Mouse (Mus musculus) liver, postnatal 0 days (tissue): ENCODE results near the gene Chrna1. TPM values are rescaled to one million over a fixed set of nuclear protein-coding genes. Genes with fewer than 3 reads are reported as not detected.

Experiments used
- ATAC-seq: fragments of 200-750 bp; cut with Nextera tagmentation; 2 replicates; pipeline ENCODE4 v1.8.0; 2017; ENCODE audit warnings: mild to moderate bottlenecking, moderate library complexity
- DNase-seq: peaks from one replicate; pipeline ENCODE4 v3.0.0-alpha.2; 2016
- H3K27ac ChIP-seq: fragments of 300-500 bp; sonication (generic); 2 replicates; pipeline ENCODE4 v1.5.1; 2014; ENCODE audit warnings: antibody characterized with exemption, moderate library complexity, mild to moderate bottlenecking, low read depth
- H3K27me3 ChIP-seq: fragments of 300-500 bp; sonication (generic); 2 replicates; pipeline ENCODE4 v1.6.1; 2014; ENCODE audit warnings: low read length, control low read depth, mixed read lengths; ENCODE audit not compliant: insufficient read depth
- H3K36me3 ChIP-seq: fragments of 300-500 bp; sonication (generic); replicated peaks from 2 replicates; pipeline ENCODE4 v1.6.1; 2014; ENCODE audit warnings: mild to moderate bottlenecking, control low read depth, low read length, moderate library complexity, mixed read lengths; ENCODE audit not compliant: insufficient read depth
- H3K4me1 ChIP-seq: fragments of 300-500 bp; sonication (generic); 2 replicates; pipeline ENCODE4 v1.6.1; 2014; ENCODE audit warnings: antibody characterized with exemption, mild to moderate bottlenecking, control low read depth; ENCODE audit not compliant: insufficient read depth
- H3K4me2 ChIP-seq: fragments of 300-500 bp; sonication (generic); 2 replicates; pipeline ENCODE4 v1.6.1; 2014; ENCODE audit warnings: low read depth, mild to moderate bottlenecking, low read length, moderate library complexity, mixed read lengths
- H3K4me3 ChIP-seq: fragments of 300-500 bp; sonication (generic); 2 replicates; pipeline ENCODE4 v1.5.1; 2014; ENCODE audit warnings: low read depth, low read length
- H3K9ac ChIP-seq: fragments of 300-500 bp; sonication (generic); replicated peaks from 2 replicates; pipeline ENCODE4 v1.6.1; 2014; ENCODE audit warnings: mild to moderate bottlenecking, moderate library complexity
- H3K9me3 ChIP-seq: fragments of 300-500 bp; sonication (generic); 2 replicates; pipeline ENCODE4 v1.6.1; 2016; ENCODE audit warnings: mild to moderate bottlenecking, control low read depth, low read length, mixed read lengths
- CTCF ChIP-seq: sonication (generic); IDR thresholded peaks from 2 replicates; pipeline ENCODE4 v1.5.1; 2016; ENCODE audit warnings: antibody characterized with exemption, low read depth
- EP300 ChIP-seq: IDR thresholded peaks from 2 replicates; pipeline ENCODE4 v1.6.1; 2016; ENCODE audit warnings: antibody characterized with exemption, low read depth, mild to moderate bottlenecking
- WGBS: fragments of 180-500 bp; shearing (Covaris S2); extraction: QIAGEN DNeasy Blood & Tissue Kit; methylation state at CpG from one replicate; pipeline ENCODE4 v1.1.7; 2014; ENCODE audit not compliant: insufficient replicate concordance; 5-methylcytosine and 5-hydroxymethylcytosine counted together
- polyA plus RNA-seq: library from polyadenylated mRNA; unstranded; fragments of >200 nt; fragmentation: Nextera tagmentation; extraction: Ambion mirVana; gene quantifications from 2 replicates; pipeline ENCODE4 v1.2.1, GENCODE M21; 2015

Chrna1 gene
- polyA plus RNA-seq, 1 experiment from 2014 or later: 0.06 TPM

- H3K4me3 ChIP-seq: no peak overlapping the region
- peaks cover 7% of the 10 kb centered on the region for H3K4me1 ChIP-seq
- no peaks in the 10 kb centered on the region for H3K36me3 ChIP-seq
- no peak overlapping the region for H3K4me2 ChIP-seq
- TF ChIP-seq EP300 (no peak), CTCF (peak; percentile 72)
- DNase-seq (peak; percentile 61), ATAC-seq (no peak)
- no peaks in the 10 kb centered on the region for H3K9me3 ChIP-seq
- H3K27me3 ChIP-seq: no peaks in the 10 kb centered on the region
- 20% methylated on average over 7 of the region's 7 CpGs for WGBS
- H3K9ac ChIP-seq: no peak overlapping the region
- H3K27ac ChIP-seq: no peak overlapping the region
Measured at GRCm38 (mm10) chr2:73566162-73566561, 14.0 kb downstream of the Chrna1 start.

DNA sequence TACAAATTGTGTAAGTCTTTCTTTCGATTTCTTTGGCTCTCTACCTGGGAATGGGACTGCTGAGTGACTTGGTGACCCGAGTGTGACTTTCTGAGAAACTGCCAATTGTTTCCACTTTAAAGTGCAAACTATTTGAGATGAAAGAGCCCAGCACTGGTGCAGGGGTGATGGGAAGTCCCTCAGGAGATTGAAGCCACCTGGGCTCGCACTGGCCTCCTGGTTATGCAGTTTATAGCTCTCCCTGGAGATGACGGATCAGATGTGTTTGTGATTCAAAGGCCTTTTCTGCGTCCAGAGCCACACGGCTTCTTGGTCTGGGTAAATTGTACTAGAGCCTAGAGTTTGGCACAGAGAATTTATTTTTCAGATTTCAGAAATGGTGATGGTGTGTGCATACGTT, 16.4 kb downstream of the Chrna1 start:
- no peak overlapping the region for H3K4me2 ChIP-seq
- no peak overlapping the region for H3K27ac ChIP-seq
- TF ChIP-seq EP300: no peak
- no peak for TF ChIP-seq CTCF
- no peak for DNase-seq
- peaks cover 7% of the 10 kb centered on the region for H3K4me1 ChIP-seq
- H3K27me3 ChIP-seq: no peaks in the 10 kb centered on the region
- no peaks in the 10 kb centered on the region for H3K9me3 ChIP-seq
- no peak overlapping the region for H3K4me3 ChIP-seq
- H3K36me3 ChIP-seq: no peaks in the 10 kb centered on the region
- ATAC-seq: no peak
- no peak overlapping the region for H3K9ac ChIP-seq
- WGBS: 68% methylated on average over 7 of the region's 7 CpGs

- 88% methylated on average over 9 of the region's 9 CpGs for WGBS
- Histone ChIP-seq H3K4me3 (no peak overlapping the region), H3K4me1 (peaks cover 7% of the 10 kb centered on the region), H3K9ac (no peak overlapping the region), H3K36me3 (no peaks in the 10 kb centered on the region), H3K9me3 (no peaks in the 10 kb centered on the region), H3K27me3 (no peaks in the 10 kb centered on the region), H3K27ac (no peak overlapping the region), H3K4me2 (no peak overlapping the region)
- DNase-seq (no peak), ATAC-seq (no peak)
- TF ChIP-seq EP300: no peak
- TF ChIP-seq CTCF: no peak
Measured at GRCm38 (mm10) chr2:73562656-73563055, 17.5 kb downstream of the Chrna1 start.

- DNase-seq: peak; percentile 62
- 8% methylated on average over 8 of the region's 8 CpGs for WGBS
- no peaks in the 10 kb centered on the region for H3K36me3 ChIP-seq
- no peaks in the 10 kb centered on the region for H3K9me3 ChIP-seq
- H3K27me3 ChIP-seq: no peaks in the 10 kb centered on the region
- TF ChIP-seq EP300 (no peak), CTCF (peak; percentile 74)
- H3K4me1 ChIP-seq: peaks cover 7% of the 10 kb centered on the region
- peak overlapping the region; percentile 61 for H3K4me2 ChIP-seq
- H3K4me3 ChIP-seq: peak overlapping the region; percentile 27; the same call in 1 of the 2 replicates
- no peak overlapping the region for H3K27ac ChIP-seq
- ATAC-seq: peak; percentile 53
- H3K9ac ChIP-seq: no peak overlapping the region
Measured at GRCm38 (mm10) chr2:73561665-73562063, 18.5 kb downstream of the Chrna1 start.

DNA sequence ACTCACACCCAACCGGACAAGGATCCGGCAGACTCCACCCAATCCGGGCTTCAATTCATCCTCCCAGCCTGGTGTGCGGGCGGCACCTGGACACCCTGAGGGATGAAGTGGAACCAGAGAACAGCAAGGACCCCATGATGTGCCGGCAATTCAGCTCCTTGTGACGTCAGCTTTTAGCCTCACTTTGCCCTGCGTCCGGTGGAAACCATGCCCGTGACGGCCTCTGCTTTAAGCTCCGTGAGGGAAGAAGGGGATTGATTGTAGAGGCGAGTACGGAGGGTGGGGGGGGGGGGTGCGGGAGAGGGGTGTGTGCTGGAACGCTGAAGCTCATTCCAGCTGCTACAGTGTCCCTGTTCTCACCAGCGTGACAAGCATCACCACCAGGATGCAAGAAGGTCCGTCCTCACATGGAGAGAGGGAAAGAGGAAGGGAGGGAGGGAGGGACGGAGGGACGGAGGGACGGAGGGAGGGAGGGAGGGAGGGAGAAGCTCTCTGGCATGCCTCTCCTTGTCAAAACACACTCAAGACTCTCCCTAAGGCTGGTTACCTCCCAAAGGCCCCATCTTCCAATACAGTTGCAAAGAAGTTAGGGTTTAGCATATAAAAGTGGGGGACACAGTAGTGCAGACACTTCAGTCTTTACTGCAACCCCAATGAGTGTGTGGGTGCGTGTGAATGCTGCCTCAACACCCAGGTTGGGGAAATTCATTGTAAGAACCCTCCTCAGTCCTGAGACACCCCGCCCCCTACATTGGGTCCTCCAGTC, 19.1 kb downstream of the Chrna1 start:
- H3K27me3 ChIP-seq: no peaks in the 10 kb centered on the region
- H3K9ac ChIP-seq: no peak overlapping the region
- peak; percentile 17 for ATAC-seq
- no peaks in the 10 kb centered on the region for H3K9me3 ChIP-seq
- no peak for DNase-seq
- peaks cover 7% of the 10 kb centered on the region for H3K4me1 ChIP-seq
- H3K4me2 ChIP-seq: peak overlapping the region; percentile 61
- H3K27ac ChIP-seq: no peak overlapping the region
- WGBS: 12% methylated on average over 21 of the region's 23 CpGs
- no peaks in the 10 kb centered on the region for H3K36me3 ChIP-seq
- TF ChIP-seq EP300 (no peak), CTCF (no peak)
- peak overlapping the region; percentile 27 for H3K4me3 ChIP-seq

DNA sequence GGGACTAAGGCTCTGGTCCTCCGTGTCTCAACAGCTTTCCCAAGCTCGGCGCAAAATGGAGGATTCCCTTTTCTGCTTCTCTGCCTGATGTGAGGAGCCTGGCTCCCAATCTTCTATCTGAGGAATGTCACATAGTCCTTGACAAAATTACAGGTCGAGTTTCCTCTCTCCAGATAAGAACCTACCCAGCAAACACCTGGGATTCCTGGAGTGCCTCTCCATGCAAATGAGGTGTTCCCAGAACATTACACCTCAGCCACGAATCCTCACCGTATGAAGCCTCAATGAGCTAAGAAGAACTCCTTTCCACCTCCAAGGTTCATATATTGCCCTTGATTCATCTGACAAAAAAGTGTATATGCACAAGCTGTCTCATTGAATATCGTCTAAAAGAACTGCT, 19.7 kb downstream of the Chrna1 start:
- no peak overlapping the region for H3K9ac ChIP-seq
- no peak overlapping the region for H3K4me2 ChIP-seq

More for the DNA sequence above, 19.7 kb downstream of the Chrna1 start:
- TF ChIP-seq EP300: no peak
- TF ChIP-seq CTCF: no peak
- Histone ChIP-seq H3K27me3 (no peaks in the 10 kb centered on the region), H3K4me3 (no peak overlapping the region), H3K27ac (no peak overlapping the region), H3K4me1 (peaks cover 7% of the 10 kb centered on the region), H3K9me3 (no peaks in the 10 kb centered on the region), H3K36me3 (no peaks in the 10 kb centered on the region)
- no peak for DNase-seq
- no peak for ATAC-seq
- 48% methylated on average over 7 of the region's 7 CpGs for WGBS
